Mouse (Mus musculus): ENCODE results near the gene Gsta3.

The Gsta3 gene

DNA sequence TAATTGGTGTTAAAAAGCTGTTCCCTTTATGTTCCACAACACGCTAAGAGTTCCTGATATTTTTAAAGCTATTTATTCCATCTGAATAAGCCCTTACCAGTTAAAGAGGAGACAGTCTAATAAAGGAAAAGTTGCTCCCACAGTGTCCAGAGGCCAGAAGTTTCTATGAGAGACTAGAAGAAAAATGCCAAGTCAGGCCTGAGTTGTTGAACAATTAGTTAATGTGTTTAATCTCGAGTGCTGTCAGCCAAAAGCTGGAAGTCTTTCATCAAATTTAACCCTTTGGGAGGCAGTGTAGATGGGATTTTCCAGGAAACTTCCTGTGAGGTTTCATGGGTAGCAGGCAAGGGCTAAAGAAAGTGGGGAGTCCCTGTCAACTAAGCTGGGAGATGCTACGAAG, 59.4 kb downstream of the Gsta3 start:
- DNase-seq (ENCODE audit: low spot score in 2 of 2), result no peak

DNA sequence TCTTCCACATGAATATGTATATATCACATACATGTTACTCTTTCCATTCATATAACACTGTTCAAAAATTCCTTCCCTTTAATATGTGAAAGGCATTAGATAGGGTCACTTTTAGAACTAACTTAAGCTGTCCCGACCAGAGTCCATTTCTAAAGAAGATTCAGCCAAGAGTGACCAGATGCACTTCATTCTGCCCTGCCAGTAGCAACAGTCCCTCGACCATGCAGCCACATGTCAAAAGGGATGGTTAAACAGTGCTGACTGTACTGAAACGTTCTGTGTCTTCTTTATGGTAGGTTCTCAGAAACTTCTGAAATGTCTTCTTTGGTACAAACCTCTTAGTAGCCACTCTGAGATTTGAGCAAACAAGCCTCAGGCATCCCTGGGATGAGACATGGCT, 61.3 kb downstream of the Gsta3 start:
- no peak for DNase-seq (ENCODE audit: low spot score in 2 of 2)

DNA sequence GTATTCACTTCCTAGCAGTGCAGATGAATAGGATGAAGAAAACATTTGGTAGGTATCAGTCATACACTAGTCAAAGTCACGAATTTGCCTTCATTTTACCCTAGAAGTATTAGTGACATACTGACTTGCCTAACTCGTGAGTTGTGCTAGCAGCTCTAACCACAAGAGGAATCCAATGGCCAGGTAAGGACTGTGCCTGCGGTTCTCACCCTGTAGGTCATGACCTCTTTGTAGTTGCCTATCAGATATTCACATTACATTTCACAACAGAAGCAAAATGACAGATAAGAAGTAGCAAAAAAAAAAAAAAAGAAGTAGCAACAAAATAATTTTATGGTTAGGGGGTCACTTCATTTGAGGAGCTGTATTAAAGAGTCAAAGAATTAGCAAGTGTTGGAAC, 63.8 kb downstream of the Gsta3 start:
- no peak for DNase-seq (ENCODE audit: low spot score in 2 of 2)

DNA sequence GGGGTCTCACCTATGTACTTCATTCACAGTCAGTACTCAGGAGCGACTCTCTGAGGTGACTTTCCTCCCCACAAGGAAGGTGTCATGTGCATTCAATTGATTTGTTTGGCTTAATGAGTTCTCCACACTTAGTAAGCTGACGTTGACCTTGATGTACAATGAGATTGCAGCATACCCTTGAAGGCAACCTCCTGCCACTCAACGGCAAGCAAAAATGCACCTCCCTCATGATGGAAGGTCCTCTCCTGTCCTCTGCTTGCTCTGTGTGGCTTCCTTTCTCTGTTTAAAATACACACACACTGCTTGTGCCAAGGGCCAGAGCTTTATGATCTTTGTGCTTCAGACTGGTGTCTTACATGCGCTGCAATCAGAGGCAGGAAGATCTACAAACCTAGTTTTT, 64.3 kb downstream of the Gsta3 start:
- DNase-seq (ENCODE audit: low spot score in 2 of 2), result no peak

DNA sequence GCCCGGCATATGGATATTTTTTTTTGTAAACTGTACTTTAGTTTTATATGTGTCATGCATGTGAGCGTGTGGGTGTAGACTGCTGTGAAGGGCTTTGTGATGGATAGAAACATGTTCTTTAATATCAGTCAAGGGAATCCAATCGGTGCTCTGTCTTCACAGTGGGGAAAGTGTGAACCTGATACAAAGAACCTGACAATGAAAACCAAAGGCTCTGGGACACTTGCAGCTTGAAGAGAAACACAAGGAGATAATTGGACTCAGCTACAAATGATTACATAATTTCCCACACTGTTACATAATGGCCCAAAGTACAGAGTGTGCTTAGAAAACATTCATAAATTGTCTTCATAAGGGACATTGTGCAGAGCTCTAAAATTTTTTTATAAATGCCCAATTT, 65.1 kb downstream of the Gsta3 start:
- DNase-seq (ENCODE audit: low spot score in 2 of 2), result no peak

DNA sequence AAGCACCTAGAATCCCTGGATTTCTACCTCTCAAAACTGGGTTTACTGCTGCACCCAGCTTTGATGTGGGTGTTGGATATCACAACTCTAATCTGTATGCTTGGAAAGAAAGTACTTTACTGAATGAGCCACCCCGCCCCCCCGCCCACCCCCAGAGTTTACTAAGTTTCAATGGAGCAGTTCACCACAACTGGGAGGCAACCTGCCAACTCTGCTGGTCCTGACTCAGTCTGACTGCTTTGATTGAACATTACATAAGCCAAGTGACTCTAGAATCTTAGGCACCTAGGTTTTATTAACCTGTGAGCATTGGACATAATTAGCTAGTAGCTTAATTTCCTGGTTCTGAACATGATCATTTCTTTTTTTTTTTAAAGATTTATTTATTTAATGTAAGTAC, 73.9 kb downstream of the Gsta3 start:
- no peak for DNase-seq (ENCODE audit: low spot score in 2 of 2)
